Mouse (Mus musculus): Measurements from ENCODE around the gene Gpc4. TPM values are rescaled to one million over a fixed set of nuclear protein-coding genes. Genes with fewer than 3 reads are reported as not detected.

The Gpc4 gene
- polyA plus RNA-seq, 1 experiment from 2014 or later = 24.0 TPM

- no peaks in the 10 kb centered on the region for H3K9me3 ChIP-seq (ENCODE audit: control insufficient read depth, low read length)
- H3K9ac ChIP-seq (ENCODE audit: low read length) = no peak overlapping the region
- H3K27me3 ChIP-seq (ENCODE audit: control insufficient read depth, insufficient read depth, low read length) = no peaks in the 10 kb centered on the region
- no peak overlapping the region for H3K4me2 ChIP-seq
- no peak overlapping the region for H3K4me3 ChIP-seq (ENCODE audit: low read depth, low read length)
- WGBS = 68% methylated on average over 5 of the region's 5 CpGs
- ATAC-seq (ENCODE audit: low FRiP score) (no peak), DNase-seq (ENCODE audit: low spot score, missing footprints) (no peak)
- H3K27ac ChIP-seq (ENCODE audit: low read depth, low read length) = no peak overlapping the region
- no peaks in the 10 kb centered on the region for H3K4me1 ChIP-seq (ENCODE audit: control insufficient read depth, insufficient read depth, low read length)
- H3K36me3 ChIP-seq (ENCODE audit: control insufficient read depth, insufficient read depth, low read length) = no peaks in the 10 kb centered on the region
Observed at GRCm38 (mm10) chrX:52138033-52138432, 27.0 kb downstream of the Gpc4 start.

- ATAC-seq (ENCODE audit: low FRiP score) (no peak), DNase-seq (ENCODE audit: low spot score, missing footprints) (no peak)
- H3K4me2 ChIP-seq = no peak overlapping the region
- H3K27me3 ChIP-seq (ENCODE audit: control insufficient read depth, insufficient read depth, low read length) = no peaks in the 10 kb centered on the region
- H3K36me3 ChIP-seq (ENCODE audit: control insufficient read depth, insufficient read depth, low read length) = no peaks in the 10 kb centered on the region
- H3K27ac ChIP-seq (ENCODE audit: low read depth, low read length) = no peak overlapping the region
- no peak overlapping the region for H3K9ac ChIP-seq (ENCODE audit: low read length)
- no peak overlapping the region for H3K4me3 ChIP-seq (ENCODE audit: low read depth, low read length)
- H3K9me3 ChIP-seq (ENCODE audit: control insufficient read depth, low read length) = no peaks in the 10 kb centered on the region
- WGBS = 84% methylated on average over 5 of the region's 5 CpGs
- H3K4me1 ChIP-seq (ENCODE audit: control insufficient read depth, insufficient read depth, low read length) = no peaks in the 10 kb centered on the region
Observed at GRCm38 (mm10) chrX:52136525-52136924, 28.5 kb downstream of the Gpc4 start.

- Histone ChIP-seq H3K9me3 (ENCODE audit: control insufficient read depth, low read length) (no peaks in the 10 kb centered on the region), H3K9ac (ENCODE audit: low read length) (no peak overlapping the region), H3K4me2 (no peak overlapping the region), H3K4me1 (ENCODE audit: control insufficient read depth, insufficient read depth, low read length) (no peaks in the 10 kb centered on the region), H3K4me3 (ENCODE audit: low read depth, low read length) (no peak overlapping the region), H3K27ac (ENCODE audit: low read depth, low read length) (no peak overlapping the region), H3K27me3 (ENCODE audit: control insufficient read depth, insufficient read depth, low read length) (no peaks in the 10 kb centered on the region), H3K36me3 (ENCODE audit: control insufficient read depth, insufficient read depth, low read length) (no peaks in the 10 kb centered on the region)
- no peak for ATAC-seq (ENCODE audit: low FRiP score)
- 95% methylated on average over 1 of the region's 1 CpGs for WGBS
- DNase-seq (ENCODE audit: low spot score, missing footprints) = no peak
Observed at GRCm38 (mm10) chrX:52129604-52130003, 35.4 kb downstream of the Gpc4 start.

- 82% methylated on average over 4 of the region's 4 CpGs for WGBS
- ATAC-seq (ENCODE audit: low FRiP score) = no peak
Observed at GRCm38 (mm10) chrX:52128794-52129193, 36.3 kb downstream of the Gpc4 start.

GRCm38 (mm10) chrX:52113651-52114050 is 51.4 kb downstream of the Gpc4 start:
- Histone ChIP-seq H3K9ac (ENCODE audit: low read length) (no peak overlapping the region), H3K9me3 (ENCODE audit: control insufficient read depth, low read length) (no peaks in the 10 kb centered on the region), H3K4me3 (ENCODE audit: low read depth, low read length) (no peak overlapping the region), H3K27me3 (ENCODE audit: control insufficient read depth, insufficient read depth, low read length) (no peaks in the 10 kb centered on the region), H3K36me3 (ENCODE audit: control insufficient read depth, insufficient read depth, low read length) (no peaks in the 10 kb centered on the region), H3K27ac (ENCODE audit: low read depth, low read length) (no peak overlapping the region), H3K4me1 (ENCODE audit: control insufficient read depth, insufficient read depth, low read length) (peaks cover 3% of the 10 kb centered on the region; the same call in 1 of the 2 replicates), H3K4me2 (no peak overlapping the region)
- 89% methylated on average over 5 of the region's 5 CpGs for WGBS
- DNase-seq (ENCODE audit: low spot score, missing footprints) (no peak), ATAC-seq (ENCODE audit: low FRiP score) (no peak)

More at GRCm38 (mm10) chrX:52128794-52129193, 36.3 kb downstream of the Gpc4 start:
- Histone ChIP-seq H3K9ac (ENCODE audit: low read length) (no peak overlapping the region), H3K27me3 (ENCODE audit: control insufficient read depth, insufficient read depth, low read length) (no peaks in the 10 kb centered on the region), H3K27ac (ENCODE audit: low read depth, low read length) (no peak overlapping the region), H3K9me3 (ENCODE audit: control insufficient read depth, low read length) (no peaks in the 10 kb centered on the region), H3K4me3 (ENCODE audit: low read depth, low read length) (no peak overlapping the region), H3K36me3 (ENCODE audit: control insufficient read depth, insufficient read depth, low read length) (no peaks in the 10 kb centered on the region), H3K4me1 (ENCODE audit: control insufficient read depth, insufficient read depth, low read length) (no peaks in the 10 kb centered on the region), H3K4me2 (no peak overlapping the region)
- DNase-seq (ENCODE audit: low spot score, missing footprints) = no peak

- H3K4me3 ChIP-seq (ENCODE audit: low read depth, low read length) = no peak overlapping the region
- H3K4me2 ChIP-seq = no peak overlapping the region
- WGBS = 48% methylated on average over 2 of the region's 2 CpGs
- H3K9ac ChIP-seq (ENCODE audit: low read length) = no peak overlapping the region
- H3K9me3 ChIP-seq (ENCODE audit: control insufficient read depth, low read length) = no peaks in the 10 kb centered on the region
- peaks cover 3% of the 10 kb centered on the region; the same call in 1 of the 2 replicates for H3K4me1 ChIP-seq (ENCODE audit: control insufficient read depth, insufficient read depth, low read length)
- H3K27ac ChIP-seq (ENCODE audit: low read depth, low read length) = no peak overlapping the region
- ATAC-seq (ENCODE audit: low FRiP score) (no peak), DNase-seq (ENCODE audit: low spot score, missing footprints) (no peak)
- no peaks in the 10 kb centered on the region for H3K36me3 ChIP-seq (ENCODE audit: control insufficient read depth, insufficient read depth, low read length)
- H3K27me3 ChIP-seq (ENCODE audit: control insufficient read depth, insufficient read depth, low read length) = no peaks in the 10 kb centered on the region
Observed at GRCm38 (mm10) chrX:52109663-52110062, 55.4 kb downstream of the Gpc4 start.

GRCm38 (mm10) chrX:52108966-52109365 is 56.1 kb downstream of the Gpc4 start:
- WGBS = 78% methylated on average over 1 of the region's 1 CpGs
- H3K4me3 ChIP-seq (ENCODE audit: low read depth, low read length) = no peak overlapping the region
- H3K9ac ChIP-seq (ENCODE audit: low read length) = no peak overlapping the region
- no peaks in the 10 kb centered on the region for H3K27me3 ChIP-seq (ENCODE audit: control insufficient read depth, insufficient read depth, low read length)
- no peak overlapping the region for H3K4me2 ChIP-seq
- H3K27ac ChIP-seq (ENCODE audit: low read depth, low read length) = no peak overlapping the region
- H3K9me3 ChIP-seq (ENCODE audit: control insufficient read depth, low read length) = no peaks in the 10 kb centered on the region
- peaks cover 3% of the 10 kb centered on the region; the same call in 1 of the 2 replicates for H3K4me1 ChIP-seq (ENCODE audit: control insufficient read depth, insufficient read depth, low read length)
- ATAC-seq (ENCODE audit: low FRiP score) = no peak
- no peaks in the 10 kb centered on the region for H3K36me3 ChIP-seq (ENCODE audit: control insufficient read depth, insufficient read depth, low read length)
- DNase-seq (ENCODE audit: low spot score, missing footprints) = no peak

GRCm38 (mm10) chrX:52103771-52104170 is 61.3 kb downstream of the Gpc4 start:
- 83% methylated on average over 1 of the region's 1 CpGs for WGBS
- DNase-seq (ENCODE audit: low spot score, missing footprints) = no peak
- H3K27ac ChIP-seq (ENCODE audit: low read depth, low read length) = no peak overlapping the region
- no peak for ATAC-seq (ENCODE audit: low FRiP score)
- H3K9me3 ChIP-seq (ENCODE audit: control insufficient read depth, low read length) = no peaks in the 10 kb centered on the region
- H3K4me3 ChIP-seq (ENCODE audit: low read depth, low read length) = no peak overlapping the region
- H3K9ac ChIP-seq (ENCODE audit: low read length) = no peak overlapping the region
- H3K36me3 ChIP-seq (ENCODE audit: control insufficient read depth, insufficient read depth, low read length) = no peaks in the 10 kb centered on the region
- H3K4me2 ChIP-seq = no peak overlapping the region
- H3K4me1 ChIP-seq (ENCODE audit: control insufficient read depth, insufficient read depth, low read length) = no peaks in the 10 kb centered on the region
- no peaks in the 10 kb centered on the region for H3K27me3 ChIP-seq (ENCODE audit: control insufficient read depth, insufficient read depth, low read length)

GRCm38 (mm10) chrX:52101940-52102339 is 63.1 kb downstream of the Gpc4 start:
- no peaks in the 10 kb centered on the region for H3K36me3 ChIP-seq (ENCODE audit: control insufficient read depth, insufficient read depth, low read length)
- H3K9ac ChIP-seq (ENCODE audit: low read length) = no peak overlapping the region
- WGBS = 96% methylated on average over 1 of the region's 1 CpGs
- ATAC-seq (ENCODE audit: low FRiP score) = no peak
- no peak for DNase-seq (ENCODE audit: low spot score, missing footprints)
- H3K4me1 ChIP-seq (ENCODE audit: control insufficient read depth, insufficient read depth, low read length) = no peaks in the 10 kb centered on the region
- H3K9me3 ChIP-seq (ENCODE audit: control insufficient read depth, low read length) = no peaks in the 10 kb centered on the region
- no peaks in the 10 kb centered on the region for H3K27me3 ChIP-seq (ENCODE audit: control insufficient read depth, insufficient read depth, low read length)
- no peak overlapping the region for H3K27ac ChIP-seq (ENCODE audit: low read depth, low read length)
- no peak overlapping the region for H3K4me2 ChIP-seq
- H3K4me3 ChIP-seq (ENCODE audit: low read depth, low read length) = no peak overlapping the region

GRCm38 (mm10) chrX:52101445-52101844 is 63.6 kb downstream of the Gpc4 start:
- no peak for ATAC-seq (ENCODE audit: low FRiP score)
- Histone ChIP-seq H3K27me3 (ENCODE audit: control insufficient read depth, insufficient read depth, low read length) (no peaks in the 10 kb centered on the region), H3K9ac (ENCODE audit: low read length) (no peak overlapping the region), H3K4me1 (ENCODE audit: control insufficient read depth, insufficient read depth, low read length) (no peaks in the 10 kb centered on the region), H3K27ac (ENCODE audit: low read depth, low read length) (no peak overlapping the region), H3K4me2 (no peak overlapping the region), H3K4me3 (ENCODE audit: low read depth, low read length) (no peak overlapping the region), H3K9me3 (ENCODE audit: control insufficient read depth, low read length) (no peaks in the 10 kb centered on the region), H3K36me3 (ENCODE audit: control insufficient read depth, insufficient read depth, low read length) (no peaks in the 10 kb centered on the region)
- DNase-seq (ENCODE audit: low spot score, missing footprints) = no peak
- 85% methylated on average over 6 of the region's 6 CpGs for WGBS
